Mouse (Mus musculus) heart, embryonic 10.5 days (tissue): Measurements from ENCODE around the gene Gm20772. TPM values are rescaled to one million over a fixed set of nuclear protein-coding genes. Genes with fewer than 3 reads are reported as not detected.
"Not testable (repeated sequence)": the region's sequence is repeated elsewhere in the genome, so short reads cannot be mapped to it uniquely, and the experiment has no call there.

Source experiments
- DNase-seq: peaks from one replicate; pipeline ENCODE4 v3.0.0-alpha.2; 2017; ENCODE audit warnings: low spot score
- H3K27ac ChIP-seq: fragments of 300-500 bp; sonication (generic); 2 replicates; pipeline ENCODE4 v1.5.1; 2016; ENCODE audit warnings: mild to moderate bottlenecking
- H3K27me3 ChIP-seq: fragments of 300-500 bp; sonication (generic); 2 replicates; pipeline ENCODE4 v1.6.1; 2016; ENCODE audit warnings: mild to moderate bottlenecking; ENCODE audit not compliant: poor library complexity, insufficient read depth, severe bottlenecking
- H3K36me3 ChIP-seq: fragments of 300-500 bp; sonication (generic); 2 replicates; pipeline ENCODE4 v1.6.1; 2016; ENCODE audit warnings: mild to moderate bottlenecking, moderate library complexity
- H3K4me1 ChIP-seq: fragments of 300-500 bp; sonication (generic); 2 replicates; pipeline ENCODE4 v1.6.1; 2016; ENCODE audit warnings: mild to moderate bottlenecking
- H3K4me3 ChIP-seq: fragments of 300-500 bp; sonication (generic); 2 replicates; pipeline ENCODE4 v1.5.1; 2016; ENCODE audit warnings: mild to moderate bottlenecking, moderate library complexity
- H3K9me3 ChIP-seq: fragments of 300-500 bp; sonication (generic); 2 replicates; pipeline ENCODE4 v1.6.1; 2016; ENCODE audit warnings: mild to moderate bottlenecking, moderate library complexity
- WGBS: fragments of 180-500 bp; shearing (Covaris S2); methylation state at CpG from one replicate; pipeline ENCODE4 v1.1.7; 2016; 5-methylcytosine and 5-hydroxymethylcytosine counted together
- polyA plus RNA-seq: library from polyadenylated mRNA; unstranded; fragments of >200 nt; fragmentation: Nextera tagmentation; extraction: Ambion mirVana; gene quantifications from 2 replicates; pipeline ENCODE4 v1.2.1, GENCODE M21; 2016

Gene Gm20772
- polyA plus RNA-seq = not detected in 2 replicates

DNA sequence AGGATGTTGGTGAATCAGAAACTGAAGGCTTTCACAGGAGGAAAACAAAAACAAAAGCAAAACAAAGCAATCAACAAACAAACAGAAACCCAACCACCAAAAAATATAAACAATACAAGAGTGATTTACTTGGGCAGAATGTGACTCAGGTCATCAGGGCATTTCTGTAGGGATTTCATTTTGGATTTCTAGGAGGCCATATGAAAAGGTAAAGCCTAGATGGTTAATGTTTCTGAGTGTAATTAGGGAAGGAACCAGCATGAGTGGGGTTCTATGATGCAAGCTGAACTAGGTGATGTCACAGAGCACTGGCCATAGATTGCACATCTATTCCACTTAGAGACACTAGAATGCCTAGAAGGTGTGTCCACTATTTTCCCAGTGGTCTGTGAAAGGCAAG lies at the start of gene Gm20772, which contains the start of gene Gm20831:
Gene Gm20772, plus strand, starts transcription at position 301 of the 400 bp plus-strand sequence.
Gene Gm20831, plus strand, starts transcription at position 301 of the 400 bp plus-strand sequence.
- not testable (repeated sequence) for H3K27me3 ChIP-seq, H3K36me3 ChIP-seq, H3K4me1 ChIP-seq, H3K9me3 ChIP-seq, H3K4me3 ChIP-seq, H3K27ac ChIP-seq, DNase-seq

- not testable (repeated sequence) for H3K9me3 ChIP-seq, H3K4me3 ChIP-seq, DNase-seq, H3K4me1 ChIP-seq, H3K27ac ChIP-seq, H3K36me3 ChIP-seq, H3K27me3 ChIP-seq
- no CpG with 5 or more reads among the region's 3 CpGs for WGBS
Measured at GRCm38 (mm10) chrY:17846166-17846565, 28.4 kb upstream of the Gm20772 start, which contains the start of gene Gm21904. TSS of gene Gm21904 (minus strand) at chrY:17846266.

Other genes starting within 250 kb of the Gm20772 start
- gene Gm21904, start 28.5 kb upstream of the Gm20772 start, polyA plus RNA-seq = not detected in 2 replicates
- not detected in 2 replicates for gene Gm20831, start within 50 bp of the Gm20772 start, polyA plus RNA-seq
- not detected in 2 replicates for gene Srsy, start 62.6 kb downstream of the Gm20772 start, polyA plus RNA-seq
- not detected in 2 replicates for gene Gm21764, start 187.1 kb downstream of the Gm20772 start, polyA plus RNA-seq
- gene Ssty1, start 214.4 kb downstream of the Gm20772 start, polyA plus RNA-seq = not detected in 2 replicates